Mouse (Mus musculus): ENCODE results near the gene Xpot. TPM values are rescaled to one million over a fixed set of nuclear protein-coding genes. Genes with fewer than 3 reads are reported as not detected.
A peak's percentile ranks its signal among the peaks of the same experiment; 100 is the strongest.

Gene Xpot
- polyA plus RNA-seq, 1 experiment = 24.8 TPM

- TF ChIP-seq GATA1 (IDR thresholded peaks at IDR 0.05; ENCODE audit: borderline replicate concordance, low read length) = no peak
- no peak for TF ChIP-seq FLI1 (IDR thresholded peaks at IDR 0.05; ENCODE audit: low read length)
- Histone ChIP-seq H3K4me1 (peaks cover 13% of the 10 kb centered on the region), H3K9me3 (peaks cover 5% of the 10 kb centered on the region; the same call in 1 of the 2 replicates), H3K27me3 (replicated peaks) (no peaks in the 10 kb centered on the region), H3K4me3 (replicated peaks) (no peak overlapping the region), H3K36me3 (replicated peaks; ENCODE audit: low read length) (peaks cover 100% of the 10 kb centered on the region)
Measured at GRCm38 (mm10) chr10:121603556-121603955, 22.6 kb downstream of the Xpot start.

- H3K4me3 ChIP-seq (replicated peaks) = no peak overlapping the region
- peaks cover 5% of the 10 kb centered on the region; the same call in 1 of the 2 replicates for H3K9me3 ChIP-seq
- peaks cover 100% of the 10 kb centered on the region for H3K36me3 ChIP-seq (replicated peaks; ENCODE audit: low read length)
- H3K4me1 ChIP-seq = peaks cover 27% of the 10 kb centered on the region
- no peak for TF ChIP-seq FLI1 (IDR thresholded peaks at IDR 0.05; ENCODE audit: low read length)
- TF ChIP-seq GATA1 (IDR thresholded peaks at IDR 0.05; ENCODE audit: borderline replicate concordance, low read length) = no peak
- H3K27me3 ChIP-seq (replicated peaks) = no peaks in the 10 kb centered on the region
Measured at GRCm38 (mm10) chr10:121601272-121601671, 24.9 kb downstream of the Xpot start.

DNA sequence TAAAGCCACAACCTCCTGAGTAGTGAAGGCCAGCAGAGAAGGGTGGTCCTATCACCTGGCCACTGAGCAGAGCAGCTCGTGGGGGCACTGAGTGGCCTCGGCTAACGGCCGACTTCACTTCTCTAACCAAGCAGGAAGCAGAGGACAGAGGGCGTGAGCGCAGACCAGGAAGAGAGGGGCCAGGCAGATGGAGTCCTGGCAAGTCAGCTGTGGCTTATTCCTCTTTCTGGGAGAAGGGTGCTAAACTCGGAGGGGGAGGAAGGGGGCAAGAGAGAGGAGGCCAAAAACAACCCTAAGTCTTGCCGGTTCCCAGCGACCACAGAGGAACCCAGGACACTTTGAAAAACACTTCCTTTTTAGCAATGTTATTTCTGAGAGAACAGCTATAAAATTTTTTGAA is 29.6 kb downstream of the Xpot start:
- no peak for TF ChIP-seq GATA1 (IDR thresholded peaks at IDR 0.05; ENCODE audit: borderline replicate concordance, low read length)
- no peak for TF ChIP-seq FLI1 (IDR thresholded peaks at IDR 0.05; ENCODE audit: low read length)
- H3K4me1 ChIP-seq = peaks cover 15% of the 10 kb centered on the region
- peaks cover 97% of the 10 kb centered on the region for H3K36me3 ChIP-seq (replicated peaks; ENCODE audit: low read length)
- H3K9me3 ChIP-seq = no peaks in the 10 kb centered on the region; the same call in 1 of the 2 replicates
- H3K4me3 ChIP-seq (replicated peaks) = peak overlapping the region; percentile 73
- H3K27me3 ChIP-seq (replicated peaks) = no peaks in the 10 kb centered on the region

- TF ChIP-seq GATA1 (IDR thresholded peaks at IDR 0.05; ENCODE audit: borderline replicate concordance, low read length) = no peak
- no peak for TF ChIP-seq FLI1 (IDR thresholded peaks at IDR 0.05; ENCODE audit: low read length)
- Histone ChIP-seq H3K36me3 (replicated peaks; ENCODE audit: low read length) (peaks cover 62% of the 10 kb centered on the region), H3K4me3 (replicated peaks) (peak overlapping the region; percentile 51), H3K9me3 (no peaks in the 10 kb centered on the region; the same call in 1 of the 2 replicates), H3K4me1 (peaks cover 22% of the 10 kb centered on the region), H3K27me3 (replicated peaks) (no peaks in the 10 kb centered on the region)
Measured at GRCm38 (mm10) chr10:121591106-121591505, 35.0 kb downstream of the Xpot start.

DNA sequence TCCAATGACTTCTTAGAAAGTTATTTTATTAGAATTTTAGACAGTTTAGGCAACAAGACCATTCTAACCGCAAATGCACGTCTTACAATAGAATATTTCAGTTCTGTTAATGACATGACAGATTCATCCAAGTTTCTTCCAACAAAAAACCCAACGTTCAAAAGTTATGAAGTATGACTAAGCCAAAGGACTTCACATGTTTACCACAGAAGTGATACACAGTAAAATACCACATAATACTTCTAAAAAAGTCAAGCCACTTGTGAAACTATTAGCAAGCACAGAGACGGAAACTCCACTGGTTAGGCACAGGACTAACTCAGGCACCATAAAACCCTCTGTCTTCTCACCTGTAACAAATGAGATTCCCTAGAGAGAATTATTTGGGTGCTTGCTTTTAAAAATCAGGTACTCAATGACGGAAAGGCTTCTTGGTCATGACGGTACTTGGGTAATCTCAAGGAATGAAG is 38.7 kb downstream of the Xpot start:
- Histone ChIP-seq H3K36me3 (replicated peaks; ENCODE audit: low read length) (peaks cover 49% of the 10 kb centered on the region), H3K4me3 (replicated peaks) (peak overlapping the region; percentile 97), H3K9me3 (no peaks in the 10 kb centered on the region; the same call in 1 of the 2 replicates), H3K27me3 (replicated peaks) (no peaks in the 10 kb centered on the region), H3K4me1 (peaks cover 53% of the 10 kb centered on the region)
- no peak for TF ChIP-seq GATA1 (IDR thresholded peaks at IDR 0.05; ENCODE audit: borderline replicate concordance, low read length)
- no peak for TF ChIP-seq FLI1 (IDR thresholded peaks at IDR 0.05; ENCODE audit: low read length)

- Histone ChIP-seq H3K36me3 (replicated peaks; ENCODE audit: low read length) (peaks cover 47% of the 10 kb centered on the region), H3K4me1 (peaks cover 56% of the 10 kb centered on the region), H3K27me3 (replicated peaks) (no peaks in the 10 kb centered on the region), H3K4me3 (replicated peaks) (peak within 1 kb of the TSS; percentile 97), H3K9me3 (no peaks in the 10 kb centered on the region; the same call in 1 of the 2 replicates)
- TF ChIP-seq GATA1 (IDR thresholded peaks at IDR 0.05; ENCODE audit: borderline replicate concordance, low read length) = no peak
- TF ChIP-seq FLI1 (IDR thresholded peaks at IDR 0.05; ENCODE audit: low read length) = no peak
Measured at GRCm38 (mm10) chr10:121586675-121587370, 39.3 kb downstream of the Xpot start, which contains the start of gene Tbk1. TSS of gene Tbk1 (minus strand) at chr10:121586787.

DNA sequence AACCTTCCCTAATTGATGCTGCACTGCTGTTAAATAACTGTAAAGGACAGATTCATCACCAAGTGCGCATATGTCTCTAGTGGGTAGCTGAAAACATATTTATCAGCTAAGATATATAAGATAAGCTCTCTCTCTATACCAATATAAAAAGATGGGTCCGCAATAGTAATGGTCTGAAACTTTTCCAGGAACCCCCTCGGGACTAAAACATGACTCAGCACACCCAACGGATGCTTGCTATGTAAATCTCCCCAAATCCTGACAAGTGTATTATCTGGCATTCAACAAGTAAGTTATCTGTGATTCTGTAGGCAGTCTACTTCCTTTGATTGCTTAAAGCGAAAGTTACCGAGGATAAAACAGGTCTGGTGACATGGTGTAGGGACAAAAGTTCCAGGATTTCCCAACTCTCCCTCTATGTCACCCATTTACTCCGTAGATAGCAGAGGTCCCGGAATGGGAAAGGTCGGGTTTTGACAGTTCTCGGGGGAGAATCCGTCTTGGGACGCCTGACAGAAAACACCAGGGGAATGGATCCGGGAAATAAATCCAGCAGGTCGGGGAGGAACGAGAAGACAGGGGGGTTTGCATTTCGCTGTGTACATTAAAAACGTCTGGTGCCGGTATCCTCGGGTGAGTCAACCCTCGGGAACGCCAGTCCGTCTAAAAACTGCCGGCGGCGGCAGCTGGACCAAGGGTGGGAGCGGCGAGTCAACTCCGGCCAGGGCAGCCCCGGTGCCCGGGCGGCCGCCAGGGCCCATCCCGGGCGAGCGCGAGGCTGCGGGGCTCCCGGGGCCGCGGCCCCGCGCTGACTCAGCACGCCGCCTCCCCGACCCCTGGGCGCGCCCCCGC is 40.1 kb downstream of the Xpot start:
- H3K36me3 ChIP-seq (replicated peaks; ENCODE audit: low read length) = peaks cover 47% of the 10 kb centered on the region
- H3K4me1 ChIP-seq = peaks cover 55% of the 10 kb centered on the region
- H3K27me3 ChIP-seq (replicated peaks) = no peaks in the 10 kb centered on the region
- TF ChIP-seq FLI1 (IDR thresholded peaks at IDR 0.05; ENCODE audit: low read length) = no peak
- TF ChIP-seq GATA1 (IDR thresholded peaks at IDR 0.05; ENCODE audit: borderline replicate concordance, low read length) = no peak
- H3K9me3 ChIP-seq = no peaks in the 10 kb centered on the region
- peak overlapping the region; percentile 97 for H3K4me3 ChIP-seq (replicated peaks)

DNA sequence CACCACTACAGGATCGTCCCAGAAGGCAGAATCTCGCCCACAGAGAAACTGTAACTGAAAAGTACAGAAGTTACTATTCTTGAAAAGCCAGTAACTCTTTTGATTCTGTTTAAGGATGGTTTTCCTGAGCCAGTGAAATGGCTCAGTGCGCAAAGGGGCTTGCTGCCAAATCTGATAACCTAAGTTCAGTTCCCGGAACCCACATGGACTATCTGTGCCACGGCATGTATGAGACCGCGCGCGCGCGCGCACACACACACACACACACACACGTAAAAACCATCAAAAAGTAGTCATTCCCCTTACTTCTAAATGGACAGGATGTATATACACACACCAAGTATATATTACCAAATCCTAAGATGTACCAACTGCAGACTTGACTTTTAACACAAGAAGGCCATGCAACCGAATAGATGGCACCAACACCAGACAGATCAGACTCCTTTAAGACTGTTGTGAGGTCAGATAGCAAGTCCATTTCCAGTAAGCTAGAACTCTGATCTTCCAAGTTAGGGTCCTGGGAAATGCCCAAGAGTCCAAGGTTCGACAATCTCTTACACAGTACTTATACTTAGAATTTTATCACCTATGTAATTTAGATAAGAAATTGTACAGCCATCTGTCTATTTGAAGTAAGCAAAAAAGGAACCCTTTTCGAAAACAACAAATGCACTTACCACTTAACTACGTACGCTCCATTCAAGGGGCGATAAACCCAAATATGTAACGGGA is 40.9 kb downstream of the Xpot start:
- Histone ChIP-seq H3K36me3 (replicated peaks; ENCODE audit: low read length) (peaks cover 49% of the 10 kb centered on the region), H3K4me1 (peaks cover 55% of the 10 kb centered on the region), H3K4me3 (replicated peaks) (peak overlapping the region; percentile 97), H3K27me3 (replicated peaks) (no peaks in the 10 kb centered on the region), H3K9me3 (no peaks in the 10 kb centered on the region)
- no peak for TF ChIP-seq GATA1 (IDR thresholded peaks at IDR 0.05; ENCODE audit: borderline replicate concordance, low read length)
- TF ChIP-seq FLI1 (IDR thresholded peaks at IDR 0.05; ENCODE audit: low read length) = no peak

DNA sequence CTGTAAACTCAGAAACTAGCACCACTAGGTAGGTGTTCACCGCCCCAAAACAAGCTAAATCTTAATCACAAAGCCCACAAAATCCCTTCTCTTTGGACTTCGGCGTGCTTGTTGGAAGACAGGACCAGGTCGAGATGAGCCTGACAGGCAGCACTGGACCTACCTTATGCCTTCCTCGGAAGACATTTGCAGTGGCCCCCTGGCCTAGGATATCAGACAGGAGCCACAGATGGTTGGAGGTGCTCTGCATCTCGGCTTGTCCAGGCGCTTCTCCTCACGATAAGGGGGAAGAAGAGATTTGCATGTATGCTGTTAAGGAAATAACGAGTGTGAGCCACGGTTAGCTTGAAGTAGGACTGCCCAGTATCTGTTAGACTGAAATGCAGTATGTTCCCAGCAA is 42.1 kb downstream of the Xpot start:
- no peaks in the 10 kb centered on the region for H3K9me3 ChIP-seq
- H3K4me3 ChIP-seq (replicated peaks) = no peak overlapping the region
- H3K27me3 ChIP-seq (replicated peaks) = no peaks in the 10 kb centered on the region
- peaks cover 49% of the 10 kb centered on the region for H3K36me3 ChIP-seq (replicated peaks; ENCODE audit: low read length)
- no peak for TF ChIP-seq GATA1 (IDR thresholded peaks at IDR 0.05; ENCODE audit: borderline replicate concordance, low read length)
- no peak for TF ChIP-seq FLI1 (IDR thresholded peaks at IDR 0.05; ENCODE audit: low read length)
- peaks cover 55% of the 10 kb centered on the region for H3K4me1 ChIP-seq
